Comparison of ENCODE assay signal across 8 mouse cellular contexts in genomic region chr2:30057223-30057904, GRCm38 (mm10). TPM values are rescaled to one million over a fixed set of nuclear protein-coding genes. Genes with fewer than 3 reads are reported as not detected.
DNase-seq lines count a peak whose midpoint lies in the region; ATAC-seq lines count a peak whose summit lies in the region.

TSS of gene Set (plus strand) at chr2:30057378.

- 0 out of 2 replicates have a peak, but pooled peaks cover 7% of the 10 kb centered on the region for H3K27me3 ChIP-seq in forebrain, embryonic 12.5 days
- H3K27me3 ChIP-seq in hindbrain, embryonic 10.5 days (ENCODE audit: insufficient read depth, poor library complexity, severe bottlenecking): no peaks in the 10 kb centered on the region

- H3K36me3 ChIP-seq in forebrain, embryonic 12.5 days (replicated peaks): no peaks in the 10 kb centered on the region
- H3K36me3 ChIP-seq in hindbrain, embryonic 10.5 days: no peaks in the 10 kb centered on the region

- H3K9ac ChIP-seq in forebrain, embryonic 12.5 days: no peak within 1 kb of the TSS

- peaks cover 21% of the 10 kb centered on the region for H3K4me1 ChIP-seq in forebrain, embryonic 12.5 days
- H3K4me1 ChIP-seq in hindbrain, embryonic 10.5 days (replicated peaks): peaks cover 28% of the 10 kb centered on the region

- no peak within 1 kb of the TSS for H3K4me2 ChIP-seq in forebrain, embryonic 12.5 days

- WGBS in forebrain, embryonic 12.5 days: 47% methylated on average over 12 of the region's 12 CpGs
- WGBS in hindbrain, embryonic 10.5 days: 51% methylated on average over 12 of the region's 12 CpGs

- no peaks in the 10 kb centered on the region for H3K9me3 ChIP-seq in forebrain, embryonic 12.5 days
- H3K9me3 ChIP-seq in hindbrain, embryonic 10.5 days: no peaks in the 10 kb centered on the region

- H3K4me3 ChIP-seq in forebrain, embryonic 12.5 days (replicated peaks): no peak within 1 kb of the TSS
- no peak within 1 kb of the TSS for H3K4me3 ChIP-seq in hindbrain, embryonic 10.5 days

- no peak within 1 kb of the TSS for H3K27ac ChIP-seq in forebrain, embryonic 12.5 days
- H3K27ac ChIP-seq in hindbrain, embryonic 10.5 days: 0 out of 2 replicates have a peak within 1 kb of the TSS, but pooled peaks have one; percentile 5

- ATAC-seq in activated CD4-positive, CD25-positive, alpha-beta regulatory T cell, adult 4 months: no peak
- ATAC-seq in forebrain, embryonic 12.5 days (ENCODE audit: low FRiP score): no peak
- no peak for ATAC-seq in neutrophil, adult 5-6 weeks (ENCODE audit: extremely low read depth, insufficient number of reproducible peaks, low FRiP score, poor library complexity, severe bottlenecking)

- DNase-seq in left cerebral cortex, adult 18-20 months (ENCODE audit: low spot score in 2 of 2): no peak
- DNase-seq in left cerebral cortex, adult 9 months (ENCODE audit: low spot score in 2 of 2): no peak
- DNase-seq in hindbrain, embryonic 10.5 days (ENCODE audit: low spot score): peak; percentile 51
- DNase-seq in liver: peak; percentile 70
- no peak for DNase-seq in right cerebral cortex, postnatal 4 days

RNA-seq across cellular contexts. Expression of gene Set, which starts in this region (rescaled TPM):
- total RNA-seq in left cerebral cortex, adult 18-20 months (2021): 100 to 1,000 TPM; 191 to 199 TPM
- polyA plus RNA-seq in activated CD4-positive, CD25-positive, alpha-beta regulatory T cell, adult 4 months (2017; shearing (Covaris generic)): 100 to 1,000 TPM; 369 to 379 TPM
- polyA plus RNA-seq in forebrain, embryonic 12.5 days (2016; fragmentation: Nextera tagmentation; extraction: Ambion mirVana): 774 and 776 TPM in 2 replicates
- polyA plus RNA-seq in hindbrain, embryonic 10.5 days (2016; fragmentation: Nextera tagmentation; extraction: Ambion mirVana): 607 and 799 TPM in 2 replicates
- 313 and 345 TPM in 2 replicates for total RNA-seq in neutrophil, adult 5-6 weeks (2017)

Comparison
In these comparisons a context has a peak if more than half of its experiments do, and no peak if none do; other contexts are left out.
1. DNase-seq: peak in hindbrain, embryonic 10.5 days (single experiment) and liver (single experiment); none in left cerebral cortex, adult 18-20 months (0 of 2), left cerebral cortex, adult 9 months (0 of 2) and right cerebral cortex, postnatal 4 days (single experiment).